Mouse (Mus musculus) small intestine, adult 2 months (tissue): ENCODE results near the gene Cwc22. TPM values are rescaled to one million over a fixed set of nuclear protein-coding genes. Genes with fewer than 3 reads are reported as not detected.

Experiments
- H3K27ac ChIP-seq: fragments of 200-500 bp; 2 replicates; pipeline ENCODE4 v1.5.1; 2012; ENCODE audit warnings: low read depth, low read length, control low read depth, inconsistent platforms; ENCODE audit not compliant: insufficient read depth
- H3K27me3 ChIP-seq: fragments of 200-500 bp; 2 replicates; pipeline ENCODE4 v1.6.1; 2012; ENCODE audit warnings: mild to moderate bottlenecking, moderate library complexity, low read length, inconsistent platforms; ENCODE audit not compliant: control insufficient read depth, insufficient read depth
- H3K36me3 ChIP-seq: fragments of 200-500 bp; 2 replicates; pipeline ENCODE4 v1.6.1; 2012; ENCODE audit warnings: mild to moderate bottlenecking, low read length, control low read depth, inconsistent platforms; ENCODE audit not compliant: control insufficient read depth, insufficient read depth
- H3K4me1 ChIP-seq: fragments of 200-500 bp; 2 replicates; pipeline ENCODE4 v1.6.1; 2012; ENCODE audit warnings: low read length, inconsistent platforms, mixed read lengths; ENCODE audit not compliant: control insufficient read depth, insufficient read depth, insufficient read length
- H3K4me3 ChIP-seq: fragments of 200-500 bp; 2 replicates; pipeline ENCODE4 v1.5.1; 2012; ENCODE audit warnings: low read depth, mild to moderate bottlenecking, control low read depth, inconsistent platforms, low read length, moderate library complexity
- CTCF ChIP-seq: fragments of 200-500 bp; IDR thresholded peaks from 2 replicates; pipeline ENCODE4 v1.5.1; 2012; ENCODE audit warnings: low read depth, mild to moderate bottlenecking, control low read depth, inconsistent platforms, low read length, moderate library complexity, mixed read lengths; ENCODE audit not compliant: insufficient replicate concordance, insufficient read length; ENCODE audit errors: extremely low read depth
- POLR2A ChIP-seq: fragments of 200-500 bp; IDR thresholded peaks from 2 replicates; pipeline ENCODE4 v1.6.1; 2012; ENCODE audit warnings: low read depth, mild to moderate bottlenecking, control low read depth, inconsistent platforms, low read length, moderate library complexity
- WGBS: fragments of 180-500 bp; shearing (Covaris S2); methylation state at CpG from one replicate; pipeline ENCODE4 v1.1.7; 2018; 5-methylcytosine and 5-hydroxymethylcytosine counted together
- polyA plus RNA-seq: library from polyadenylated mRNA; depleted of rRNA; stranded (reverse); fragments of >200 nt; gene quantifications from 2 replicates; pipeline ENCODE4 v1.2.3, GENCODE M21; 2012; rRNA removed

Gene Cwc22
- polyA plus RNA-seq: 0.53 and 0.91 TPM in 2 replicates

DNA sequence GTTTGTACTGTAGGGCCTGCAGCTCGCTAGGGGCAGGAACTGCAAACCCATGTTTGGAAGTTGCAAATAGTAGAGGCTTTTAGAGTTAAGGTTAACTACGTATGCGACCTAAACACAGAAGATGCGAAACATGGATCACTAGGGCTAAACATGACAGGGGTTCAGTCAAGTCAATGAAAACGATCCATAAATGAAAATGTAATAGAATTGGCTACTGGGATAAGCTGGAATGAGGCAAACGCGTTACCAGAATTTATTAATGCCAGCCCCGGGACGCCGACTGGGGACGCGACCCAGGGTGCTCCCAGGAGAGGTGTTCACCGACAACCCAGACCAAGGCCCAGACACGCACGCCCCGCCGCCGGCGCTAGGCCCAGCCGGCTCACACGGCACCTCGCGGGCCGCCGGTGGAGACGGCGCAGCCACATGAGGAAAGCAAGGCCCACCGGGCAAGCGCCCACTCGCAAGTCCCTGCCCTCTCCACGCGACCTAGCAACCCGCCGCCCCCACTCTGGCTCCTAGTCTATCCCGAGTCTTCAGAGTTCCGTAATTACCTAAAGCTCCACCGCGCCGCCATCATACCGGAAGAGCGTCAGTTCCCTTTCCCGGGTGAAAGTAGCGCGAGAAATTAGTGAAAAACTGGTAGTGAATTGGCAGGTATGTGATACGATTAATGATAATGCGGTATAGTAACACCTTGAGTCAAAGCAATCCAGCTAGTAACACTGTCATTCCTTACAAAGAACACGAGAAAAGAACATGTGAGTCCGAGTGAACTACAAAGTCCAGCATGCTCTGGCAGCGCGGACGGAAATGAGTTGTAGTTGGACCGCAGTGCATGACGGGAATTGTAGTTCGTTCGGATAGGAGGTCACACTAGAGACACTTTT lies at the start of gene Cwc22:
TSS of gene Cwc22 (minus strand) at position 780 of the 890 bp plus-strand sequence.
- H3K27ac ChIP-seq: peak within 1 kb of the TSS; percentile 26; the same call in 1 of the 2 replicates
- no peaks in the 10 kb centered on the region for H3K27me3 ChIP-seq
- 2% methylated on average over 55 of the region's 55 CpGs for WGBS
- no peaks in the 10 kb centered on the region for H3K4me1 ChIP-seq
- no peaks in the 10 kb centered on the region for H3K36me3 ChIP-seq
- TF ChIP-seq CTCF (no peak), POLR2A (0 out of 2 replicates have a peak, but pooled peaks have one; percentile 34)
- H3K4me3 ChIP-seq: peak within 1 kb of the TSS; percentile 87

- Histone ChIP-seq H3K36me3 (no peaks in the 10 kb centered on the region), H3K4me3 (no peak overlapping the region), H3K4me1 (no peaks in the 10 kb centered on the region), H3K27me3 (no peaks in the 10 kb centered on the region), H3K27ac (no peak overlapping the region)
- WGBS: 67% methylated on average over 4 of the region's 4 CpGs
- no peak for TF ChIP-seq POLR2A
- no peak for TF ChIP-seq CTCF
Measured at GRCm38 (mm10) chr2:77993727-77994401, 47.7 kb upstream of the Cwc22 start.

DNA sequence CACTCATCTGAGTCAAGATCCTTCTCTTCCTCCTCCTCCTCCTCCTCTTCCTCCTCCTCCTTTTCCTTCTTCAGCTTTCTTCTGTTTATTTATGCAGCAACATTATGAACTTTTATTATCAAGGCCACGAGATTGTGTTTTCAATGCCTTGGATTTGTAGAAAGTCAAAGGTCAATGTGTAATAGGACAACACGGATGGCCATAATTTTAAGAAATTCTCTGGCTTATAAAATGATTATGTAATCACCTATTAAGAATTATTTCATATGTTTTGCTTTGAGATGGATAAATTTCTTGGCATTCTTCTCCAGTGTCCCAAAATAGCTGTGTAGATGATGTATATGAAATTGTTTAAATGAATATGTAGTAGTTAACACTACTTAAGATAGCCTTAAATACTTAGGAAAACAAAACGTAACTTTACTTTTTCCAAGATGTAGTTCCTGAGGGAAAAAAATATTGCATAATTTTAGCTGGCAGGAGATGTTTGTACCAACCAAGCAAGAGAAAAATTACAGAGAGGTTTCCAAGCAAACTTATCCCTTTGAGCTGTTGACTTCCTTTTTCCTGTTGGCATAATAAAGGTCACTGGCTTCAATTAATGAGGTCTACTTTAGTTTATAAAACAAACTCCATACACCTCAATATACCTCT lies 46.9 kb upstream of the Cwc22 start:
- TF ChIP-seq POLR2A (no peak), CTCF (no peak)
- no peaks in the 10 kb centered on the region for H3K27me3 ChIP-seq
- no peaks in the 10 kb centered on the region for H3K36me3 ChIP-seq
- H3K4me1 ChIP-seq: no peaks in the 10 kb centered on the region
- H3K27ac ChIP-seq: no peak overlapping the region
- 49% methylated on average over 3 of the region's 3 CpGs for WGBS
- H3K4me3 ChIP-seq: no peak overlapping the region

- TF ChIP-seq CTCF (no peak), POLR2A (no peak)
- Histone ChIP-seq H3K27me3 (no peaks in the 10 kb centered on the region), H3K36me3 (no peaks in the 10 kb centered on the region), H3K27ac (no peak overlapping the region), H3K4me1 (no peaks in the 10 kb centered on the region), H3K4me3 (no peak overlapping the region)
- 44% methylated on average over 2 of the region's 2 CpGs for WGBS
Measured at GRCm38 (mm10) chr2:77990820-77991219, 44.6 kb upstream of the Cwc22 start.

DNA sequence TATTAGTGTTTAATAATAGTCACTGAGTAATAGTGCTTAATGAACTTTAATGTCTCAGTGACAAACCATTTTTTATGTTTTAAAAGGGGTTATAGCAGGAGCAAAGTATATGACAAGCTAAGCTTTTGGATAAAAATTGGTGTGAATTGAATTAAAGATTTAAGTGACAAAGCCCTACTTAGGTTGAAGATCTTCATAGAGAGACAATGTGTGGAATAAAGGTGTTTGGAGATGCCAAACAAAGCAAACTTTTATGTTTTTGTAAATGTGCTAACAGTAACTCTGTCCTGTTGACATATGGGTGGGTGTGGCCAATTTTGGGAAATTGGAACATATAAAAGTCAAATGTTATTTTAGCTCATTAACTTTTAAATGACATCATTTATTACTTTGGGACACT lies 43.9 kb upstream of the Cwc22 start:
- TF ChIP-seq CTCF: no peak
- no peak for TF ChIP-seq POLR2A
- Histone ChIP-seq H3K36me3 (no peaks in the 10 kb centered on the region), H3K4me1 (no peaks in the 10 kb centered on the region), H3K27me3 (no peaks in the 10 kb centered on the region), H3K27ac (no peak overlapping the region), H3K4me3 (no peak overlapping the region)

DNA sequence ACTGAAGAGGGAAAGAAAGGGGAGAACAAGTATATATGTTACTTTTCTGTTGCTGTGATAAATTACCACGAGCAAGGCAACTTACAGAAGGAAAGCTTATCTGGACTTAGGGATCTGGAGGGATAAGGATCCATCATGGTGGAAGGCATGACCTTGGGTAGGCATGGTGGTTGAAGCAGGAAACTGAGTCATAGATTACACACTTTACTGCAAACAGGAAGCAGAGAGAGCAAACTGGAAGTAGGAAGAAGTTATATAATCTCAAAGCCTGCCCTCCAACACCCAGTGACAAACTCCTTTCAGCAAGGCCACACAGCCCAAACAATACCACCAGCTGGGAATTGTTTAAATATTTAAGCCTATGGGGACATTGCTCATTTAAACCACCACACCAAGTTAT lies 43.2 kb upstream of the Cwc22 start:
- Histone ChIP-seq H3K4me1 (no peaks in the 10 kb centered on the region), H3K27ac (no peak overlapping the region), H3K36me3 (no peaks in the 10 kb centered on the region), H3K27me3 (no peaks in the 10 kb centered on the region), H3K4me3 (no peak overlapping the region)
- 62% methylated on average over 1 of the region's 1 CpGs for WGBS
- no peak for TF ChIP-seq CTCF
